Mouse (Mus musculus) liver, embryonic 14.5 days (tissue): ENCODE measurements around the gene Ccdc85a. TPM values are rescaled to one million over a fixed set of nuclear protein-coding genes. Genes with fewer than 3 reads are reported as not detected.

Experiments used
- ATAC-seq: fragments of 200-750 bp; cut with Nextera tagmentation; 2 replicates; pipeline ENCODE4 v1.8.0; 2017; ENCODE audit warnings: moderate number of reproducible peaks, mild to moderate bottlenecking, moderate library complexity; ENCODE audit not compliant: insufficient read depth
- DNase-seq, 3 experiments: peaks; one replicate each; pipeline ENCODE4 v3.0.0-alpha.2; 2012 to 2013; ENCODE audit warnings: low read depth in 3 of 3, low spot score in 3 of 3
- H3K27ac ChIP-seq: fragments of 300-500 bp; sonication (generic); 2 replicates; pipeline ENCODE4 v1.5.1; 2014; ENCODE audit warnings: moderate library complexity, mild to moderate bottlenecking, control low read depth, inconsistent platforms
- H3K27me3 ChIP-seq: fragments of 300-500 bp; sonication (generic); 2 replicates; pipeline ENCODE4 v1.6.1; 2014; ENCODE audit warnings: mild to moderate bottlenecking, low read length, moderate library complexity; ENCODE audit not compliant: control insufficient read depth, insufficient read depth
- H3K36me3 ChIP-seq: fragments of 300-500 bp; sonication (generic); replicated peaks from 2 replicates; pipeline ENCODE4 v1.6.1; 2014; ENCODE audit warnings: low read depth; ENCODE audit not compliant: control insufficient read depth, insufficient read depth
- H3K4me1 ChIP-seq, 2 experiments: fragments of 200-500 bp in 1 of 2; fragments of 300-500 bp in 1 of 2; sonication (generic) in 1 of 2; replicated peaks; 2 replicates each; pipeline ENCODE4 v1.6.1; 2012 to 2014; ENCODE audit warnings: antibody characterized with exemption in 1 of 2, inconsistent platforms in 1 of 2, low read length in 1 of 2; ENCODE audit not compliant: control insufficient read depth in 2 of 2, insufficient read depth in 2 of 2
- H3K4me2 ChIP-seq: fragments of 300-500 bp; sonication (generic); 2 replicates; pipeline ENCODE4 v1.6.1; 2014; ENCODE audit warnings: low read depth, mild to moderate bottlenecking, control low read depth, moderate library complexity
- H3K4me3 ChIP-seq, 2 experiments: fragments of 200-500 bp in 1 of 2; fragments of 300-500 bp in 1 of 2; sonication (generic) in 1 of 2; 2 replicates each; pipeline ENCODE4 v1.5.1; 2012 to 2014; ENCODE audit warnings: low read depth in 2 of 2, low read length in 2 of 2, mild to moderate bottlenecking in 2 of 2, control low read depth in 1 of 2, inconsistent platforms in 1 of 2, moderate library complexity in 1 of 2; ENCODE audit not compliant: insufficient read depth in 1 of 2
- H3K9ac ChIP-seq: fragments of 300-500 bp; sonication (generic); replicated peaks from 2 replicates; pipeline ENCODE4 v1.6.1; 2014; ENCODE audit warnings: mild to moderate bottlenecking, control low read depth, moderate library complexity
- H3K9me3 ChIP-seq: fragments of 300-500 bp; sonication (generic); 2 replicates; pipeline ENCODE4 v1.6.1; 2016; ENCODE audit warnings: low read length, mixed read lengths; ENCODE audit not compliant: control insufficient read depth
- CTCF ChIP-seq: IDR thresholded peaks from 2 replicates; pipeline ENCODE4 v1.5.1; 2016; ENCODE audit warnings: antibody characterized with exemption, low read depth, control low read depth
- EP300 ChIP-seq: IDR thresholded peaks from 2 replicates; pipeline ENCODE4 v1.6.1; 2016; ENCODE audit warnings: antibody characterized with exemption, low read depth
- WGBS: fragments of 180-500 bp; shearing (Covaris S2); extraction: QIAGEN DNeasy Blood & Tissue Kit; methylation state at CpG from one replicate; pipeline ENCODE4 v1.1.7; 2014; ENCODE audit not compliant: insufficient replicate concordance; 5-methylcytosine and 5-hydroxymethylcytosine counted together
- polyA plus RNA-seq, 2 experiments: library from polyadenylated mRNA; depleted of rRNA in 1 of 2; stranded (reverse) in 1 of 2; unstranded in 1 of 2; fragments of >200 nt; fragmentation: Nextera tagmentation in 1 of 2; extraction: Ambion mirVana in 1 of 2; gene quantifications; 2 replicates each; pipeline versions ENCODE4 v1.2.1 to v1.2.3; 2012 to 2014

Gene Ccdc85a
- 0.01 and 0.02 TPM in 2 replicates for polyA plus RNA-seq (2012; rRNA removed)
- 0.05 TPM in 1 of 2 replicates, not detected in the other for polyA plus RNA-seq (2014; fragmentation: Nextera tagmentation; extraction: Ambion mirVana)

DNA sequence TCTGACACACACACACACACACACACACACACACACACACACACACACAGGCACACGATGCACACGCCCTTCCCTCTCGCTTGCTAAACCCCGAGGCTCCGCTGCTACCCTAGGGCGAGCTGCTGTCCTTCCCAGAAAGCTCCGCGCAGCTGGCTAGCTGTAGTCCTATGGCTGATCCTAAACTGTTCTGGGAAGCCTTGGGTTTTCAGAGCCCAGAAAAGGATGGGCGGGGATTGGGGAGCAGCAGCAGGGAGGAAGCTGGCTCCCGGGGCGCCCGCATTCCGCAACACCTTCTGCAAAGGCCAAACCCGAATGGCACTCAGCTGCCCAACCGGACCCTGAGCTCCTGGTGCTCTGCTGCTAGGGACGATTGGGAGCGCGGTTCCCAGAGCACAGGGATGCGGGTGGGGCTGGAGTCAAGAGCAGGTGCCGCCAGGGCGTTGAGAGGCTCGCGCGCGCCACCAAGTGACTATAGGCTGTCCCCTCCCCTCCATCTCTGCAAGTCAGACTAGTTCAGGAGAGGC, at the start of gene Ccdc85a:
Ccdc85a (minus strand) TSS at position 414 of the 524 bp plus-strand sequence.
- H3K4me1 ChIP-seq, result no peaks in the 10 kb centered on the region
- TF ChIP-seq CTCF, result peak; percentile 62
- TF ChIP-seq EP300, result no peak
- peak within 1 kb of the TSS; percentile 55 for H3K4me2 ChIP-seq
- ATAC-seq, result peak; percentile 45; the same call in 1 of the 2 replicates
- peaks cover 23% of the 10 kb centered on the region for H3K27me3 ChIP-seq
- no peak within 1 kb of the TSS for H3K9ac ChIP-seq
- WGBS, result under 1% methylated on average over 25 of the region's 25 CpGs
- H3K36me3 ChIP-seq, result no peaks in the 10 kb centered on the region
- H3K9me3 ChIP-seq, result no peaks in the 10 kb centered on the region
- H3K27ac ChIP-seq, result no peak within 1 kb of the TSS
- peak within 1 kb of the TSS; percentile 26 to 31; a peak in 3 of 4 replicates for H3K4me3 ChIP-seq
- peak in 1 of 3 experiments; percentile 1 for DNase-seq

DNA sequence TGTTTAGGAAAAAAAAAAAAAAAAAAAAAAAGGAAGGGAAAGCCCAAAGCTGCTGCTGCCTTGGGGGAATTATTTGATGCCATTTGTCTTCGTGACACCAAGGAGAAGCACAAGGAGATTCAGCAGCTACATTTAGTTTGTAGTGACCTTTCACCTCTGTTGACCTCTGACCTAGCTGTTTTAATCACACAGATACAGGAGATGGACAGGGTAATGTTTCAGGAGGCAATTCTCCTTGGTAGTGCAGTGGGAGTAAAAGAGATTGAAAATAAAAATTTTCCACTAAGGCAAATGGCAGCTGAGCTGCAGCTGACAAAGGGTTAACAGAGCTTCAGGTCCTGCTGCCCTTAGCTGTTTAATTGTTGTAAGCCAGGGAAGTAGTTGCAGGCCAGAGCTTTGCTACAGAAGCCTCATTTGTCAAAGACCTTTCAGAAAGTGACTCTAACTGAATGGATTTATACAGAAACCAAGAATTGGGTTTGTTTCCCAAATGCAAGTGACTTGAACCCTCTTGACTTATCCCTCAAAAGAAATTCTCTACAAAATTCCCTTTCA, 49.5 kb upstream of the Ccdc85a start:
- ATAC-seq, result no peak
- TF ChIP-seq EP300 (no peak), CTCF (no peak)

DNA sequence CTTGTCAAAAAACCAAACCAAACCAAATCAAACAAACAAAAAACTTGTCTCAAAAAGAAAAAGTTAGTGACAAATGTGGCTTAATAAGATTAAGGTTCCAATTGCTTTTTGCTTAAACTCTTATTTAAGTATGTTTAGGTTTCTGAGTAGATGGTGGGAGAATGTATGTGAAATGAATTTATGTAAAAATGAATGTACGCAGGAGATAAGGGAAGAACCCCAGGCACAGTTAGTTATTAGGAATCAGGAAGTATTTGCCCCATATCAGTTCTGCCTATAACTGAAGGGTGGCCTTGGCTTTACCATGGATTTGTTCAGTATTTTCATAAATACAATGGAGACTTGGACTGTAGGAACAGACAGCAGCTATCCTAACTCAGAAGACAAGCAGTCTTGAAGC, 49.0 kb upstream of the Ccdc85a start:
- Histone ChIP-seq H3K9ac (no peak overlapping the region), H3K4me3 (no peak overlapping the region), H3K36me3 (no peaks in the 10 kb centered on the region), H3K27me3 (no peaks in the 10 kb centered on the region), H3K4me2 (no peak overlapping the region), H3K27ac (no peak overlapping the region), H3K9me3 (no peaks in the 10 kb centered on the region), H3K4me1 (no peaks in the 10 kb centered on the region)
- TF ChIP-seq EP300 (no peak), CTCF (no peak)
- 44% methylated on average over 1 of the region's 1 CpGs for WGBS
- ATAC-seq, result no peak
- no peak for DNase-seq

More for the DNA sequence above, 49.5 kb upstream of the Ccdc85a start:
- H3K27me3 ChIP-seq, result no peaks in the 10 kb centered on the region
- H3K4me3 ChIP-seq, result no peak overlapping the region
- no peak overlapping the region for H3K4me2 ChIP-seq
- no peaks in the 10 kb centered on the region for H3K36me3 ChIP-seq
- 38% methylated on average over 1 of the region's 1 CpGs for WGBS
- DNase-seq, result no peak
- no peak overlapping the region for H3K9ac ChIP-seq
- H3K9me3 ChIP-seq, result no peaks in the 10 kb centered on the region
- no peaks in the 10 kb centered on the region for H3K4me1 ChIP-seq
- no peak overlapping the region for H3K27ac ChIP-seq

DNA sequence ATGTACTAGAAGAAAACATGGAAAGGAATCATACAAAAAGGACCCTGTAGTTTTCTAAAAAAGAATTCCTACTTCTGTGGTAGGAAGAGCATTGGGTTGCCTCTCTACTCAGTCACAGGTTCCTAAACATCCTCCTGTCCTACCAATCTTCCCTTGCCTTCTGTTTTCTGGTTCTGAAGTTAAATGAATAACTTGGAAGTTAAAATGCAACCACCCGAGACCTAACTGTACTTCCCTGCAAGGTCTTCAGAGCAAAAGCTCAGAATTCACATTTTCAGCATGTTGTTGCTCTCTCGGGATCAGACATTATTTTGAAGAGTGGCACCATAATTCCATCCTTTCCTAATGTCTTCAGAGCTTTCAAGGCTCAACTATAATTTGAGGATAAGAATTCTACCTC, 46.6 kb upstream of the Ccdc85a start:
- H3K27ac ChIP-seq, result no peak overlapping the region
- H3K4me3 ChIP-seq, result no peak overlapping the region
- no peak overlapping the region for H3K9ac ChIP-seq
- TF ChIP-seq EP300, result no peak
- TF ChIP-seq CTCF, result no peak
- no peaks in the 10 kb centered on the region for H3K4me1 ChIP-seq
- ATAC-seq, result no peak
- no peaks in the 10 kb centered on the region for H3K9me3 ChIP-seq
- WGBS, result 34% methylated on average over 2 of the region's 2 CpGs
- H3K4me2 ChIP-seq, result no peak overlapping the region
- no peaks in the 10 kb centered on the region for H3K27me3 ChIP-seq
- DNase-seq, result no peak
- no peaks in the 10 kb centered on the region for H3K36me3 ChIP-seq

DNA sequence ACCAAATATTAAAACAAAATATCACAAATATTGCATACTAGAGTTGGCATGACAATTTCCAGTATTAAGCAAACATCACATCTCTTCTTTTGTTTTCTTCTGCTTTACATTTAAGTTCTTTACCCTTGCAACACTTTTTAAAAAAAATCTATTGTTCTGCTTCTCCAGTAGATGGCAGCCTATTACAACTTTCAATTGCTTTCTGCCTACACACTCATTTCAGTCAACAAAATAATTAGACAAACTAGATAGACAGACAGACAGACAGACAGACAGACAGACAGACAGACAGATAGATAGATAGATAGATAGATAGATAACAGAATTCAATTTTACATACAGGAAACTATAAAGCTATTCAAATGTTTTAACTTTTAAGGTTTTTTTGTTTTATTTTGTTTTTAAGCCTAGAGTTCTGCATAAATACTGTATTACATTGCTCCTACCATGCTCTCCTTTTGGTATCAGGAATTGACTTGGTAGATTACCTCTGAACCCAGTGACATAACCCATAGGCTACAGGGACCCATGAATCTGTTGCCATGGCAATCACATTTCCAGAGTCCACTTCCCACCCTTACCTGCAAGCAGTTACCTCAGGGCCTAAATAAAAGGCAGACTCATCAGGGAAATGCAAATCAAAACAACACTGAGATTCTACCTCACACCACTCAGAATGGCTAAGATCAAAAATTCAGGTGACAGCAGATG, 26.8 kb upstream of the Ccdc85a start:
- Histone ChIP-seq H3K27me3 (no peaks in the 10 kb centered on the region), H3K36me3 (no peaks in the 10 kb centered on the region), H3K4me2 (no peak overlapping the region), H3K4me3 (no peak overlapping the region), H3K4me1 (no peaks in the 10 kb centered on the region), H3K27ac (no peak overlapping the region), H3K9ac (no peak overlapping the region), H3K9me3 (no peaks in the 10 kb centered on the region)
- DNase-seq, result no peak
- TF ChIP-seq EP300 (no peak), CTCF (peak; percentile 14; the same call in 1 of the 2 replicates)
- ATAC-seq, result no peak
